Mouse (Mus musculus): ENCODE data around the gene Snx29.
"Not testable (repeated sequence)": the region's sequence is repeated elsewhere in the genome, so short reads cannot be mapped to it uniquely, and the experiment has no call there.

The Snx29 gene

GRCm38 (mm10) chr16:11322409-11323323 is at the start of gene Snx29:
Gene Snx29 (plus strand): TSS chr16:11322908.
- DNase-seq, result peak; percentile 99

GRCm38 (mm10) chr16:11276888-11277287 is 45.8 kb upstream of the Snx29 start:
- no peak for DNase-seq

GRCm38 (mm10) chr16:11278778-11279177 is 43.9 kb upstream of the Snx29 start:
- DNase-seq, result no peak

DNA sequence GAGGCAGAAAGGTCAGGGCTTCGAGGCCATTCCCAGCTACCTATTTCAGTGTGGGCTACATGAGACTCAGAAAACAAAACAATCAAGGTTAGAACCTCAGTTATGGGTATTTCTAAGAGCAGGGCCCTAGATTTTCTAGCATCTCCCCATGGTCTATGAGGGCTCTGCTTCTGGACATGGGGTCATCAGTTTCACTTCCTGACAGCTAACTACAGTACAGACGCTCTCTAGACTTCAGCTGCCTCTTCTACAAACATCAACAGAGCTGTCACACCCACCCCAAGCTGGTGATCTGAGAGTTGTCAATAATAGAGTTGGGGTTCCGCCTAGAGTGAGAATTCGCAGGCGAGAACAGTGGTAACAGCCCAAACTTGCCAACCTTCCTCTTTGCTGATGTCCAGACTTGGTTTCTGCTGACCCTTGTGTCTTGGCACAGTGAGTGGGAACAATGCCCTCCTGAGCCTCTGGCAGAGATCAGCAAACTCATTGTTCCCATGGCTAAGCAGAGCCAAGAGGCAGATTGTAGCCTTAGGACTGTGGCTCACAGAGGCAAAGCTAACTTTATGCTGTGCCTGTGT is 40.0 kb upstream of the Snx29 start:
- no peak for DNase-seq

DNA sequence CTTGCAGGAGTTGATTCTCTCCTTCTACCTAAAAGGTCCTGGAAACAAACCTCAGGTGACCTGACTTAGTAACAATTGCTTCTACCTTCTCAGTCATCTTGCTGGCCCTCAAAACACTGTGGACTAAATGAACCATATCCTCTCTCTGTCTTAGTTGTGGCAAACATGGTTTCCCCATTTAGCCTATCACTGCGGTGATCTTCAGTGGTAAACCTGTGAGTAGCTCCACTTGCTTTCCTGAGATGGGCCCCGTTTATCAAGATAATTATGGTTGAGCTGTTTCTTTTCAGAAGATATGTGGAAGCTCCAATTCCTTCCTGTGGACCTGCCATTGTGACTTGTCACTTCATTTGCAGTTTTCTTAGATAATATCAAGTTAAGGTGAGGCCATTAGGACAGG is 37.8 kb upstream of the Snx29 start:
- DNase-seq, result no peak

DNA sequence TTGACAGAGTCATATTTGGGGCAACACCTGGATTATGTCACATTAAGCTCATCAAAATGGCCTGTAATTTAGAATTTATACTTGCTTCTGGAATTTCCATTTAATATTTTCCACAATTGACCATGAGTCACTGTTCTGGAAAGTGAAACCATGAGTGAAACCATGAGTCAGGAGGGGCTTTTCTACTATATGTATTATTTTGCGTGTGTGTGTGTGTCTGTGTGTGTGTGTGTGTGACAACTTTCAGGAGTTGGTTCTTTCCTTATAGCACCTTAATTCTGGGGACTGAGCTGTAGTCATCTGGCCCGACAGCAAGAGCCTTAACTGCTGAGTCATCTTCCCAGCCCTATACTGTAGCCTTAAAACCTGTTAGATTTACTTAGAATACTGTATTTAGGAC is 36.8 kb upstream of the Snx29 start:
- no peak for DNase-seq

- not testable (repeated sequence) for DNase-seq
Observed at GRCm38 (mm10) chr16:11288873-11289272, 33.8 kb upstream of the Snx29 start.

- not testable (repeated sequence) for DNase-seq
Observed at GRCm38 (mm10) chr16:11295583-11295982, 27.1 kb upstream of the Snx29 start.

GRCm38 (mm10) chr16:11297700-11298099 is 25.0 kb upstream of the Snx29 start:
- peak; percentile 50 for DNase-seq

DNA sequence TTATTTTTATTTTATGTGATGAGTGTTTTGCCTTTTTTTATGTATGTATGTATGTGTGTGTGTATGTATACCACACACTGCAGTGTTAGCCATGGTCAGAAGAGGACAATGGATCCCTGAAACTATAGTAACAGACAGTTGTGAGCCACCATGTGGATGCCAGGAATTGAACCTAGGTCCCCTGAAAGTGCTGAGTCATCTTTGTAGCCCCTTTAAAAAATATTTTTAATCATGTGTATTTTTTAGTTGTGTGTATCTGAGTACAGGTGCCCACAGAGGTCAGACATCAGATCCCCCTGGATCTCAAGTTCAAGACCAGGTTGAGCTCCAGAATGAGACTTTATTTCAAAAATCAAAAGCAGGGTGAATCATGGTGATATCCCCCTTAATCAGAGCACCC is 19.0 kb upstream of the Snx29 start:
- DNase-seq, result no peak

- DNase-seq, result no peak
Observed at GRCm38 (mm10) chr16:11305531-11305930, 17.2 kb upstream of the Snx29 start.

DNA sequence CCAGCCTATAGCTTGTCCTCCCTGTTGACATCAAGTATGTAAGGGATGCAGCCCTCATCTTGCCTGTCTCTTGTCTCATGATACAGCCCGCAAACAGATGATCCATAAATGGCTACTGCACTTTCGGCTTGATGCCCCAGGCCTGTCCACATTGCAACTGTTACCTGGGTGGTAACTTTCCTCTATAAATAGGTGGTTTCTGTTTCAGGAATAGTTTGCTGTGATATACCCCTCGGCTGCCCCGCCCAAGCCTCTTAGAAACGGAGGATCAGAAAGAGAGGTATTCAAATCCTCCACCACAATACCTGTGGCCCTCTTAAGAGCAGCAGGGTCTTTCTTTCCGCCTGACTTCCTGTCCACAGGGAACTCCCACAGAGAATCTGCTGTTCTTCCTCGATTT is 9.2 kb upstream of the Snx29 start, which contains the start of gene Tnfrsf17:
Tnfrsf17 (plus strand) TSS at position 301 of the 400 bp plus-strand sequence.
- no peak for DNase-seq

DNA sequence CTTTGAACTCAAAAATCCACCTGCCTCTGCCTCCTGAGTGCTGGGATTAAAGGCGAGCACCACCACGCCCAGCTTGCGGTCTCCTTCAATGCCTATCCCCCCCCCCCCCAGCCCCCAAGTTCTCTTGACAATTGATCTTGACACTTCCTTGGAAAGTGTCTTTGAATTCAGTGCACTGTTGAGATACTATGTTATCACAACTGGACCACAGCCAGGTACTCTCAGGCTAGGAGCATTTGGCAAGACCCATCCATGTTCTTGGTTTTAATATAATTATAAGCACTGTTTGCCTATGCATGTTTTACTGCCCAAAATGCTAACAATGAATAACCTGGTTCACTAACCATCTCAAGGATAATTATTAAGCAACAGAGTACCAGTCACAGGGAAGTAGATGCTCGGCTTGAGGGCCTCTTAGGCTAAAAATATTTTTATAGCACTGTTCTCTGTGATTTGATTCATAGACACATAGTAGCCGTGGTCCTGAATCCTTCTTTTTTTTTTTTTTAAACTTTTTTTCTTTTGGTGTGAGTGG is 6.9 kb upstream of the Snx29 start:
- peak; percentile 32 for DNase-seq

- DNase-seq, result peak; percentile 30
Observed at GRCm38 (mm10) chr16:11316748-11317147, 6.0 kb upstream of the Snx29 start.

- DNase-seq, result peak; percentile 22
Observed at GRCm38 (mm10) chr16:11317324-11317723, 5.4 kb upstream of the Snx29 start.

GRCm38 (mm10) chr16:11323324-11324051 is 780 bp downstream of the Snx29 start:
- peak; percentile 30 for DNase-seq

DNA sequence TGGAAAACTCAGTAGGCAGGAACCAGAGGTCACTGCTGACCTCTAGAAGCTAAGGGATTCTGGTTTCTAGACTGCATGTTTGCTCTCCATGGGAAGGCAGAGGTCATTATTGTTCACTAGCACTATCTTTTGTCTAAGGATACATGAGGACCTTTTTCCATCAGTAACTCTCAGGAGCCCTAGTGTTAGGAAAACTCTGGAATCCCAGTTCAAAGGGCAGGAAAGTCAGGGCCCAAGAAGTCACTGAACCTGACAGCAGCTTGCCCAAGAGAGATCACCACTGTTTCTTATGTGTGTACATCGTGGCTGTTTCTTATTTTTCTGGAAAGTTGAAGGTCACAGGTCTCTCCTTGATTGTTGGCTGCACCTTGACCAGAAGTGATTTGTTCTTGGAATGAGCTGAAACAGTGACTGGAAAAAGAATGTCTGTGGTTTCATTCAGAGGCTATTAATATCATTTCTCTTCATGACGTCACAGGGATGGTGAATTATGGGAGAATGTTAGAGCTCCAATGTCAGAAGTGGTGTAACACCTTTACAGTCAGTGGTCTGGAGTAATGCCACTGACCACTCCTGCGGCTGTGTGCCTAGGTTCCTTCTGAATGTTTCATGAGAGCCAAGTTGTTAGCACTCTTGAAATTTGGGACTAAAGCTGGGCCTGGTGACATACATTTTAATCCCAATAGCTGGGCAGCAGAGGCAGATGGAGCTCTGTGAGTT is 7.5 kb downstream of the Snx29 start:
- DNase-seq, result no peak

DNA sequence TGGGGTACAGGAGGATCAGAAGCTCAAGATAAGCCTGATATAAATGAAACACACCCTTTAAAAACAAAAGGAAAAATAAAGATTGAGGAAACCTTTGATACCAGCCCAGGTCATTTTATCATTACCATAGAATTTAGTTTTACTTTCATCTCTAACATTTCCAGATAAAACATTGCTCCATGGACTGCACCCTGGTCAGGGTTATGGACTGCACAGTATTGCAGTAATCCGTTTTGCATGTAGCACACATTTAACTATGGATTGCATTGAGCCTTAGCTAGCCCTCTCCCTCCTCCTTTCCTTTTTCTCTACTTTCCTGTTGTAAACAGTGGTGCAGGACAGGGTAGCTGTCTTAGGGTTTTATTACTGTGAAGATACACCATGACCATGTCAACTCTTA is 8.3 kb downstream of the Snx29 start:
- DNase-seq, result no peak

- peak; percentile 41 for DNase-seq
Observed at GRCm38 (mm10) chr16:11343292-11343815, 20.6 kb downstream of the Snx29 start.

GRCm38 (mm10) chr16:11351903-11352302 is 29.2 kb downstream of the Snx29 start:
- DNase-seq, result peak; percentile 47

- DNase-seq, result no peak
Observed at GRCm38 (mm10) chr16:11359173-11359572, 36.5 kb downstream of the Snx29 start.

GRCm38 (mm10) chr16:11359919-11360318 is 37.2 kb downstream of the Snx29 start:
- DNase-seq, result no peak
